Mouse (Mus musculus) limb, embryonic 11.5 days (tissue): ENCODE results near the gene Stk40. TPM values are rescaled to one million over a fixed set of nuclear protein-coding genes. Genes with fewer than 3 reads are reported as not detected.
"Not testable (repeated sequence)": the region's sequence is repeated elsewhere in the genome, so short reads cannot be mapped to it uniquely, and the experiment has no call there.

Source experiments
- ATAC-seq: fragments of 200-750 bp; cut with Nextera tagmentation; 2 replicates; pipeline ENCODE4 v1.8.0; 2017; ENCODE audit warnings: low read depth; ENCODE audit not compliant: insufficient number of reproducible peaks, low FRiP score, low TSS enrichment
- DNase-seq: peaks from one replicate; pipeline ENCODE4 v3.0.0-alpha.2; 2015; ENCODE audit warnings: low spot score
- H3K27ac ChIP-seq: fragments of 300-500 bp; sonication (generic); replicated peaks from 2 replicates; pipeline ENCODE4 v1.5.1; 2014; ENCODE audit warnings: low read depth, mild to moderate bottlenecking, low read length
- H3K27me3 ChIP-seq: fragments of 300-500 bp; sonication (generic); 2 replicates; pipeline ENCODE4 v1.6.1; 2014; ENCODE audit warnings: mild to moderate bottlenecking, low read length, mixed read lengths; ENCODE audit not compliant: control insufficient read depth, insufficient read depth
- H3K36me3 ChIP-seq: fragments of 300-500 bp; sonication (generic); 2 replicates; pipeline ENCODE4 v1.6.1; 2014; ENCODE audit warnings: mild to moderate bottlenecking, low read length, moderate library complexity, mixed read lengths; ENCODE audit not compliant: control insufficient read depth, insufficient read depth
- H3K4me1 ChIP-seq: fragments of 300-500 bp; sonication (generic); 2 replicates; pipeline ENCODE4 v1.6.1; 2014; ENCODE audit warnings: low read length, mixed read lengths; ENCODE audit not compliant: control insufficient read depth, insufficient read depth
- H3K4me2 ChIP-seq: fragments of 300-500 bp; sonication (generic); 2 replicates; pipeline ENCODE4 v1.6.1; 2014; ENCODE audit warnings: low read depth, mild to moderate bottlenecking, moderate library complexity; ENCODE audit not compliant: severe bottlenecking
- H3K4me3 ChIP-seq: fragments of 300-500 bp; sonication (generic); 2 replicates; pipeline ENCODE4 v1.5.1; 2014; ENCODE audit warnings: low read depth, low read length
- H3K9ac ChIP-seq: fragments of 300-500 bp; sonication (generic); 2 replicates; pipeline ENCODE4 v1.6.1; 2014; ENCODE audit warnings: mild to moderate bottlenecking, low read length
- H3K9me3 ChIP-seq: fragments of 300-500 bp; sonication (generic); 2 replicates; pipeline ENCODE4 v1.6.1; 2016; ENCODE audit warnings: low read length; ENCODE audit not compliant: control insufficient read depth
- WGBS: fragments of 180-500 bp; shearing (Covaris S2); extraction: QIAGEN DNeasy Blood & Tissue Kit; methylation state at CpG from one replicate; pipeline ENCODE4 v1.1.7; 2014; 5-methylcytosine and 5-hydroxymethylcytosine counted together
- polyA plus RNA-seq: library from polyadenylated mRNA; unstranded; fragments of >200 nt; fragmentation: Nextera tagmentation; extraction: Ambion mirVana; gene quantifications from 2 replicates; pipeline ENCODE4 v1.2.1, GENCODE M21; 2014

The Stk40 gene
- polyA plus RNA-seq, 1 experiment from 2014 or later: 27.8 TPM

GRCm38 (mm10) chr4:126170737-126171136 is 67.0 kb downstream of the Stk40 start:
- H3K9ac ChIP-seq, DNase-seq, H3K4me3 ChIP-seq, H3K9me3 ChIP-seq, H3K27me3 ChIP-seq, H3K4me2 ChIP-seq, H3K27ac ChIP-seq, H3K4me1 ChIP-seq, ATAC-seq: not testable (repeated sequence)
- WGBS: 95% methylated on average over 5 of the region's 5 CpGs
- H3K36me3 ChIP-seq: peaks cover 51% of the 10 kb centered on the region

DNA sequence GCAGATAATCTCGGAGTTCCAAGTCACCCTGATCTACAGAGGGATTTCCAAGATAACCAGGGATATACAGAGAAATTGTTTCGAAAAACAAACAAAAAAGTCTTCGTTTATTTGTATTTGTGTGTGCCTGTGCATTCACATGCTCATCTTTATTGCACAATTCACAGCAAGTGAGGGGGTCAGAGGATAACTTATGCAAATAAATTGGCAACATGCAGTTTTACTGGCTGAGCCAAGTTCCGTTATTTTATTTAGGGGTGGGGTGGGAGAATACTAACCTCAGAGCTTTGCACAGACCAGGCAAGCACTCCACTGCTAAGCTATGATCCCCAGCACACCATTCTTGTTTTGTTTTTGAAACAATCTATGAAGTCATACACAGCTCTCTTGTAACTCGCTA is 70.0 kb downstream of the Stk40 start:
- H3K27ac ChIP-seq: no peak overlapping the region
- H3K9ac ChIP-seq: no peak overlapping the region
- no peaks in the 10 kb centered on the region for H3K9me3 ChIP-seq
- no peaks in the 10 kb centered on the region for H3K4me1 ChIP-seq
- no peak overlapping the region for H3K4me2 ChIP-seq
- ATAC-seq (no peak), DNase-seq (no peak)
- WGBS: 87% methylated on average over 5 of the region's 5 CpGs
- no peaks in the 10 kb centered on the region for H3K27me3 ChIP-seq
- peaks cover 43% of the 10 kb centered on the region for H3K36me3 ChIP-seq
- H3K4me3 ChIP-seq: no peak overlapping the region

GRCm38 (mm10) chr4:126175980-126176379 is 72.2 kb downstream of the Stk40 start:
- H3K27ac ChIP-seq, DNase-seq, H3K4me3 ChIP-seq, H3K27me3 ChIP-seq, H3K9me3 ChIP-seq, ATAC-seq, H3K9ac ChIP-seq, H3K4me1 ChIP-seq, H3K4me2 ChIP-seq: not testable (repeated sequence)
- peaks cover 44% of the 10 kb centered on the region for H3K36me3 ChIP-seq
- WGBS: 97% methylated on average over 7 of the region's 7 CpGs

- Histone ChIP-seq H3K9me3 (no peaks in the 10 kb centered on the region), H3K36me3 (peaks cover 29% of the 10 kb centered on the region; the same call in 1 of the 2 replicates), H3K27me3 (no peaks in the 10 kb centered on the region), H3K4me1 (no peaks in the 10 kb centered on the region), H3K4me3 (no peak overlapping the region), H3K27ac (no peak overlapping the region), H3K9ac (no peak overlapping the region), H3K4me2 (no peak overlapping the region)
- DNase-seq (no peak), ATAC-seq (no peak)
- WGBS: 66% methylated on average over 7 of the region's 7 CpGs
Measured at GRCm38 (mm10) chr4:126181170-126181957, 77.6 kb downstream of the Stk40 start.

DNA sequence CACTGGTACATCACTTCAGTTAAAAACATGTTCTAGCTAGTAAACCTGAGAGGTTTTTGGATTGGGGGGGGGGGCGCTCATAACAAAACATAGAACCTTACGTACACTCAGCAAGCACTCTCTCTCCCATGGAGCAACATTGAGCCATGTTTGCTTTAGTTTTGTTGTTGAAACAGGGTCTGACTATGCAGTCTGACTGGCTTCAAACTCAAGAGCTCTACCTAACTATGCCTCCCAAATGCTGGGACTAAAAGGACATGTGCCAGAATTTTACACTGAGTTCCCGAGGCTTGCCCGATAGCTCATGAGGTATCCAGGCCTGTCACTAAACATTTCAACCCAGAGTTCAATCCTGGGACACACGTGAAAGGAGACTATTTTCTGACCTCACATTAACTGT is 79.3 kb downstream of the Stk40 start:
- Histone ChIP-seq H3K36me3 (peaks cover 16% of the 10 kb centered on the region; the same call in 1 of the 2 replicates), H3K4me3 (no peak overlapping the region), H3K4me2 (no peak overlapping the region), H3K27me3 (no peaks in the 10 kb centered on the region), H3K4me1 (no peaks in the 10 kb centered on the region), H3K9ac (no peak overlapping the region), H3K27ac (no peak overlapping the region), H3K9me3 (no peaks in the 10 kb centered on the region)
- ATAC-seq (no peak), DNase-seq (no peak)
- 90% methylated on average over 5 of the region's 5 CpGs for WGBS

DNA sequence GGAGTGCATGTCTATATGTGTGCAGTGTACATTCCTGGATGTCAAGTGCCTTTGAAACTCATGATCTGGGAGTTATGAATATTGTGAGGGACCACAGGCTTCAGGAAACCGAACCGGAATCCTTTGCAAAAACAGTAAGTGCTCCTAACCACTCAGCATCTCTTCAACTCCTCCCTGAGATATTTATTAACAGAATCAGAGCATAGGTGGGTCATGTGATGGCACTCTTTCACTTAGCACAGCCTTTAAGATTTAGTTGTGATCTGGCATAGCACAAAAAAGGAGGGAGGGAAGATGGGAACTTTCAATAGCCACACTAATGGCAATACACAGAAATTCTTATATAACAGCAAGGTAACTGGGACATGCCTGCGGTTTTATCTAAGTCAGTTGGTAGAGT is 83.3 kb downstream of the Stk40 start:
- 95% methylated on average over 3 of the region's 3 CpGs for WGBS
- Histone ChIP-seq H3K4me2 (no peak overlapping the region), H3K9me3 (no peaks in the 10 kb centered on the region), H3K36me3 (peaks cover 10% of the 10 kb centered on the region), H3K4me3 (no peak overlapping the region), H3K27ac (no peak overlapping the region), H3K27me3 (no peaks in the 10 kb centered on the region), H3K9ac (no peak overlapping the region), H3K4me1 (no peaks in the 10 kb centered on the region)
- DNase-seq: no peak
- no peak for ATAC-seq

Other genes starting within 250 kb of the Stk40 start
- 0.20 and 0.40 TPM in 2 replicates for gene Csf3r, start 79.4 kb upstream of the Stk40 start, polyA plus RNA-seq
- gene Mrps15, start 57.0 kb upstream of the Stk40 start, polyA plus RNA-seq: 156 and 160 TPM in 2 replicates
- gene Oscp1, start 45.4 kb upstream of the Stk40 start, polyA plus RNA-seq: 20.1 and 21.4 TPM in 2 replicates
- gene Lsm10, start 7.3 kb upstream of the Stk40 start, polyA plus RNA-seq: 39.0 and 44.8 TPM in 2 replicates
- 64.3 and 70.3 TPM in 2 replicates for gene Eva1b, start 43.8 kb downstream of the Stk40 start, polyA plus RNA-seq
- gene Sh3d21, start 59.5 kb downstream of the Stk40 start, polyA plus RNA-seq: 5.4 and 5.5 TPM in 2 replicates
- 247 and 264 TPM in 2 replicates for gene Thrap3, start 98.8 kb downstream of the Stk40 start, polyA plus RNA-seq
- 54.6 and 61.2 TPM in 2 replicates for gene Map7d1, start 152.4 kb downstream of the Stk40 start, polyA plus RNA-seq
- 25.0 and 32.2 TPM in 2 replicates for gene Trappc3, start 158.4 kb downstream of the Stk40 start, polyA plus RNA-seq
- 1.4 and 1.5 TPM in 2 replicates for gene Col8a2, start 182.8 kb downstream of the Stk40 start, polyA plus RNA-seq
- 59.2 and 62.0 TPM in 2 replicates for gene Adprhl2, start 217.7 kb downstream of the Stk40 start, polyA plus RNA-seq
- gene Tekt2, start 221.7 kb downstream of the Stk40 start, polyA plus RNA-seq: 2.6 and 3.1 TPM in 2 replicates